Mouse (Mus musculus) midbrain, embryonic 10.5 days (tissue): ENCODE measurements around the gene Isoc2a. TPM values are rescaled to one million over a fixed set of nuclear protein-coding genes. Genes with fewer than 3 reads are reported as not detected.

Experiments
- DNase-seq: peaks from one replicate; pipeline ENCODE4 v3.0.0-alpha.2; 2017; ENCODE audit warnings: low spot score
- H3K27ac ChIP-seq: fragments of 300-500 bp; sonication (generic); replicated peaks from 2 replicates; pipeline ENCODE4 v1.5.1; 2016; ENCODE audit warnings: mild to moderate bottlenecking
- H3K27me3 ChIP-seq: fragments of 300-500 bp; sonication (generic); 2 replicates; pipeline ENCODE4 v1.6.1; 2016; ENCODE audit warnings: low read depth, mild to moderate bottlenecking; ENCODE audit not compliant: poor library complexity, severe bottlenecking
- H3K36me3 ChIP-seq: fragments of 300-500 bp; sonication (generic); 2 replicates; pipeline ENCODE4 v1.6.1; 2016; ENCODE audit warnings: mild to moderate bottlenecking, moderate library complexity
- H3K4me1 ChIP-seq: fragments of 300-500 bp; sonication (generic); 2 replicates; pipeline ENCODE4 v1.6.1; 2016
- H3K4me3 ChIP-seq: fragments of 300-500 bp; sonication (generic); 2 replicates; pipeline ENCODE4 v1.5.1; 2016; ENCODE audit warnings: mild to moderate bottlenecking, moderate library complexity
- H3K9me3 ChIP-seq: fragments of 300-500 bp; sonication (generic); replicated peaks from 2 replicates; pipeline ENCODE4 v1.6.1; 2016; ENCODE audit warnings: mild to moderate bottlenecking
- WGBS: fragments of 180-500 bp; shearing (Covaris S2); methylation state at CpG from one replicate; pipeline ENCODE4 v1.1.7; 2016; 5-methylcytosine and 5-hydroxymethylcytosine counted together
- polyA plus RNA-seq: library from polyadenylated mRNA; unstranded; fragments of >200 nt; fragmentation: Nextera tagmentation; extraction: Ambion mirVana; gene quantifications from 2 replicates; pipeline ENCODE4 v1.2.1, GENCODE M21; 2016

Gene Isoc2a
- polyA plus RNA-seq, 1 experiment from 2014 or later = 0.64 TPM

GRCm38 (mm10) chr7:4936832-4937231 lies 59.9 kb downstream of the Isoc2a start:
- WGBS = 85% methylated on average over 10 of the region's 10 CpGs
- Histone ChIP-seq H3K27ac (no peak overlapping the region), H3K9me3 (peaks cover 6% of the 10 kb centered on the region; the same call in 1 of the 2 replicates), H3K4me3 (no peak overlapping the region), H3K36me3 (no peaks in the 10 kb centered on the region), H3K4me1 (no peaks in the 10 kb centered on the region), H3K27me3 (no peaks in the 10 kb centered on the region)
- DNase-seq = no peak

GRCm38 (mm10) chr7:4937392-4937791 lies 60.4 kb downstream of the Isoc2a start:
- no peaks in the 10 kb centered on the region for H3K27me3 ChIP-seq
- H3K27ac ChIP-seq = no peak overlapping the region
- H3K36me3 ChIP-seq = no peaks in the 10 kb centered on the region
- no peak overlapping the region for H3K4me3 ChIP-seq
- 91% methylated on average over 9 of the region's 11 CpGs for WGBS
- no peak for DNase-seq
- peaks cover 6% of the 10 kb centered on the region; the same call in 1 of the 2 replicates for H3K9me3 ChIP-seq
- H3K4me1 ChIP-seq = no peaks in the 10 kb centered on the region

- Histone ChIP-seq H3K9me3 (peaks cover 6% of the 10 kb centered on the region; the same call in 1 of the 2 replicates), H3K27ac (no peak overlapping the region), H3K4me1 (0 out of 2 replicates have a peak, but pooled peaks cover 3% of the 10 kb centered on the region), H3K36me3 (no peaks in the 10 kb centered on the region), H3K27me3 (no peaks in the 10 kb centered on the region), H3K4me3 (no peak overlapping the region)
- DNase-seq = peak; percentile 71
- 47% methylated on average over 2 of the region's 2 CpGs for WGBS
Observed at GRCm38 (mm10) chr7:4938456-4938855, 61.5 kb downstream of the Isoc2a start.

- DNase-seq = peak; percentile 81
Observed at GRCm38 (mm10) chr7:4940068-4940479, 63.1 kb downstream of the Isoc2a start.

GRCm38 (mm10) chr7:4942673-4943072 lies 65.7 kb downstream of the Isoc2a start:
- Histone ChIP-seq H3K9me3 (no peaks in the 10 kb centered on the region), H3K27me3 (no peaks in the 10 kb centered on the region), H3K27ac (no peak overlapping the region), H3K36me3 (no peaks in the 10 kb centered on the region), H3K4me3 (no peak overlapping the region), H3K4me1 (0 out of 2 replicates have a peak, but pooled peaks cover 5% of the 10 kb centered on the region)
- DNase-seq = peak; percentile 10
- 53% methylated on average over 5 of the region's 5 CpGs for WGBS

More at GRCm38 (mm10) chr7:4940068-4940479, 63.1 kb downstream of the Isoc2a start:
- no peak overlapping the region for H3K27ac ChIP-seq
- no peak overlapping the region for H3K4me3 ChIP-seq
- WGBS = 25% methylated on average over 9 of the region's 9 CpGs
- no peaks in the 10 kb centered on the region for H3K9me3 ChIP-seq
- no peaks in the 10 kb centered on the region for H3K36me3 ChIP-seq
- 0 out of 2 replicates have a peak, but pooled peaks cover 5% of the 10 kb centered on the region for H3K4me1 ChIP-seq
- H3K27me3 ChIP-seq = no peaks in the 10 kb centered on the region

GRCm38 (mm10) chr7:4943223-4943815 lies 66.4 kb downstream of the Isoc2a start:
- Histone ChIP-seq H3K4me3 (peak overlapping the region; percentile 42), H3K36me3 (no peaks in the 10 kb centered on the region), H3K27ac (peak overlapping the region; percentile 59), H3K4me1 (0 out of 2 replicates have a peak, but pooled peaks cover 5% of the 10 kb centered on the region), H3K27me3 (no peaks in the 10 kb centered on the region), H3K9me3 (no peaks in the 10 kb centered on the region)
- 20% methylated on average over 15 of the region's 15 CpGs for WGBS
- peak; percentile 87 for DNase-seq

Other genes with a start within 250 kb of the Isoc2a start
- 1.8 and 2.8 TPM in 2 replicates for gene Tmem86b, start 245.7 kb upstream of the Isoc2a start, polyA plus RNA-seq
- 9.2 and 9.8 TPM in 2 replicates for gene Ppp6r1, start 218.1 kb upstream of the Isoc2a start, polyA plus RNA-seq
- gene Hspbp1, start 192.1 kb upstream of the Isoc2a start, polyA plus RNA-seq = 132 and 142 TPM in 2 replicates
- 1.7 and 2.3 TPM in 2 replicates for gene Brsk1, start 186.5 kb upstream of the Isoc2a start, polyA plus RNA-seq
- gene Tmem150b, start 151.9 kb upstream of the Isoc2a start, polyA plus RNA-seq = 0.10 TPM in 2 replicates
- 91.6 and 103 TPM in 2 replicates for gene Kmt5c, start 137.0 kb upstream of the Isoc2a start, polyA plus RNA-seq
- 44.1 and 46.7 TPM in 2 replicates for gene Cox6b2, start 124.1 kb upstream of the Isoc2a start, polyA plus RNA-seq
- not detected in 2 replicates for gene Fam71e2, start 105.9 kb upstream of the Isoc2a start, polyA plus RNA-seq
- 0.21 TPM in 1 of 2 replicates, not detected in the other for gene Il11, start 94.3 kb upstream of the Isoc2a start, polyA plus RNA-seq
- gene Tmem190, start 94.2 kb upstream of the Isoc2a start, polyA plus RNA-seq = not detected in 2 replicates
- 2.7 and 3.4 TPM in 2 replicates for gene Tmem238, start 87.5 kb upstream of the Isoc2a start, polyA plus RNA-seq
- 339 and 383 TPM in 2 replicates for gene Rpl28, start 84.3 kb upstream of the Isoc2a start, polyA plus RNA-seq
- 357 and 426 TPM in 2 replicates for gene Ube2s, start 64.6 kb upstream of the Isoc2a start, polyA plus RNA-seq
- 0.28 and 1.1 TPM in 2 replicates for gene Shisa7, start 32.5 kb upstream of the Isoc2a start, polyA plus RNA-seq
- gene Isoc2b, start 6.9 kb upstream of the Isoc2a start, polyA plus RNA-seq = 2.8 and 4.1 TPM in 2 replicates
- gene Gm36210, start 29.4 kb downstream of the Isoc2a start, polyA plus RNA-seq = 0.20 TPM in 1 of 2 replicates, not detected in the other
- 4.3 and 4.7 TPM in 2 replicates for gene Zfp628, start 38.1 kb downstream of the Isoc2a start, polyA plus RNA-seq
- 10.4 and 11.6 TPM in 2 replicates for gene Nat14, start 44.9 kb downstream of the Isoc2a start, polyA plus RNA-seq
- gene Ssc5d, start 48.6 kb downstream of the Isoc2a start, polyA plus RNA-seq = 1.6 and 1.9 TPM in 2 replicates
- gene Sbk2, start 87.3 kb downstream of the Isoc2a start, polyA plus RNA-seq = 0.05 and 0.26 TPM in 2 replicates
- gene Sbk3, start 94.0 kb downstream of the Isoc2a start, polyA plus RNA-seq = not detected in 2 replicates
- 26.2 and 35.6 TPM in 2 replicates for gene Zfp579, start 119.0 kb downstream of the Isoc2a start, polyA plus RNA-seq
- 7.1 and 9.1 TPM in 2 replicates for gene Zfp524, start 137.3 kb downstream of the Isoc2a start, polyA plus RNA-seq
- 56.7 and 58.1 TPM in 2 replicates for gene Fiz1, start 137.5 kb downstream of the Isoc2a start, polyA plus RNA-seq
- 1.2 and 1.5 TPM in 2 replicates for gene Gm44973, start 138.3 kb downstream of the Isoc2a start, polyA plus RNA-seq
- 5.2 and 5.5 TPM in 2 replicates for gene Zfp865, start 143.2 kb downstream of the Isoc2a start, polyA plus RNA-seq
- gene Ccdc106, start 143.4 kb downstream of the Isoc2a start, polyA plus RNA-seq = 5.1 and 5.2 TPM in 2 replicates
- not detected in 2 replicates for gene 4632433K11Rik, start 157.0 kb downstream of the Isoc2a start, polyA plus RNA-seq
- gene Zfp784, start 161.3 kb downstream of the Isoc2a start, polyA plus RNA-seq = 2.8 and 4.2 TPM in 2 replicates
- gene Zfp580, start 174.4 kb downstream of the Isoc2a start, polyA plus RNA-seq = 41.2 and 51.2 TPM in 2 replicates
- 176 and 180 TPM in 2 replicates for gene U2af2, start 185.0 kb downstream of the Isoc2a start, polyA plus RNA-seq
- gene Epn1, start 203.1 kb downstream of the Isoc2a start, polyA plus RNA-seq = 56.1 and 60.7 TPM in 2 replicates
- not detected in 2 replicates for gene Rfpl4, start 239.8 kb downstream of the Isoc2a start, polyA plus RNA-seq
- 0.33 and 0.48 TPM in 2 replicates for gene Rasl2-9, start 248.8 kb downstream of the Isoc2a start, polyA plus RNA-seq